Mouse (Mus musculus) adipocyte (in vitro differentiated cells): ENCODE measurements around the gene Zfp651.
A peak's percentile ranks its signal among the peaks of the same experiment; 100 is the strongest.

Experiments used
- DNase-seq: peaks from one replicate; pipeline ENCODE4 v3.0.0-alpha.2; 2016; ENCODE audit warnings: low spot score

The Zfp651 gene

DNA sequence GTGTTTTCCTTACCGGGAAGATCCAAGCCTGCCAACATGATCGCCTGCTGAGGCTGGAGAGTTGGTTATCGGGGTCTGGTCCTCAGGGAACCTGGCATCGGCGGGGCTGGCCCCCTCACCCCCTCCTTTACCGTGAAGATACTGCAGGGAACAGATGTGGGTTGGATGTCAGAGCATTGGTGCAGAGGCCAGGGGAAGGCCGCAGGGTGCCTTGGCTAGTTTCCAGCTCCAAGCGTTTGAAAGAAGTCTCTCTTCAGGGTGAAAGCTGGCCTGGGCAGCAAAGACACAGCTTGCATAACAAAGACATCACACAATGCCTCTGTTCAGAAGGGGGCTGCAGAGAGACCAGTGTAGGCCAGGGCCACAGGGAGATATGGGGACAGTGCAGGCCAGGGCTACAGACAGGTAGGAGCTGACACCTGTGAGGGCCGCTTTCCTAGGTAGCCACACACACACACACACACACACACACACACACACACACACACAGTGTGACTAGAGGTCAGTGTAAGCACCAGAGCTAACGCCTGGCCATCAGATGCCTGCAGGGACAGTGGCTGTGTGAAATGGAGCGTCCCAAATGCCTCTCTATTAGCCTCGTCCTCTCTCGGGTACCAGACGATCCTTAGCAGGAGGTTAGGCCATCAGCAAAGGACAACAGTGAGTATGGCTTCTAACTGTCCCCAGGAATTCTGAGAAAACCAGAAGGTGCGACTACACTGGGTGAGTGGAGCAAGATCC is 51.1 kb downstream of the Zfp651 start:
- DNase-seq: no peak

DNA sequence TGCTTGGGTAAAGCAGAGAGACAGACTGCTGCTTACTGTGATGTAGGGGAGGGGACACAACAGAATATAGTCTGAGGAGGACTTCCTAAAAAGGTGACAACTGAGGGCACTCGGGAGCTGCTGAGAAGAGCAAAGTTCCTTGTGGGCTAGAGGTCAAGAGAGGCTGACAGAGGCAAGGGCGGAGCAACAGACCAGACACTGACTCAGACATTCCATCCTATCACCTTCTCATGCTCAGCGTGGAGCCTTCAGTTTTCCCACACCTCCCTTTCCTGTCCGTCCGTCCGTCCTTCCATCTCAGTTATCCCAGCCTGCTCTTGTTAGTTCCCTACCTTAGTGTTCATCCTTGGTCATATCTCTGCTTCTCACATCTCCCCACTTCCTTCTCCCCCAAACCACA is 56.1 kb downstream of the Zfp651 start:
- DNase-seq: no peak

DNA sequence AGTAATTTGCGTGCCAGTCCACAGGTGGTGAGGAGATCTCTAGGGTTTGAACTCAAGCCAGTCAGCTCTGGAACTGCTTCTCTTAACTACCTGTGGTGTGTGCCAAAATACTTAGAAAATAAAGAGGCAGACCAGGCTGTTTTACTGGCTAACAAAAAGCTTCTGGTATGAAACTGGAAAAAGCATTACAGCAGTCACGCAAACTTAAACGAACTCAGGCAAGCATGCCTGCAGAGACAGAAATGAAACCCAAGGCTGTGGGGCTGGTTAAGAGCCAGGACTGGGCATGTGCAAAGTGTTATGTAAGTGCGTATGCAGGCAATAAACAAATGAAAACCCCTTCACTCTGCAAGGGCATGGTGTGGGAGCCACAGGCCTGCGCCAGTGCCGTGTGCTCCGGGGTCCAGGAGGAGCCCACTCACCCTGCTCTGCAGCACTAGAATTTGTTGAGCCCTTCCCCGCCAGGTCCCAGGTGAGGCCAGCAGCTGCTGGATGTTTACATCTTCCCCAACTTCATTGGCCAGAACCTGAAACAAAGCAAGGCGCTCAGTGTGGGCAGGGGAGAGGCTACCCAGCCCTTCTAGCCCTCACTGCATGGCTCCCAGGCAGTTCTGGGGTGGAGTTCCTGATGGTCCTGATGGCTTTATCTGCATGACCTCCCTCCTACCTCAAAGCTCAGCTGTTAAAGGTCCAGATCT is 60.1 kb downstream of the Zfp651 start:
- peak; percentile 85 for DNase-seq

DNA sequence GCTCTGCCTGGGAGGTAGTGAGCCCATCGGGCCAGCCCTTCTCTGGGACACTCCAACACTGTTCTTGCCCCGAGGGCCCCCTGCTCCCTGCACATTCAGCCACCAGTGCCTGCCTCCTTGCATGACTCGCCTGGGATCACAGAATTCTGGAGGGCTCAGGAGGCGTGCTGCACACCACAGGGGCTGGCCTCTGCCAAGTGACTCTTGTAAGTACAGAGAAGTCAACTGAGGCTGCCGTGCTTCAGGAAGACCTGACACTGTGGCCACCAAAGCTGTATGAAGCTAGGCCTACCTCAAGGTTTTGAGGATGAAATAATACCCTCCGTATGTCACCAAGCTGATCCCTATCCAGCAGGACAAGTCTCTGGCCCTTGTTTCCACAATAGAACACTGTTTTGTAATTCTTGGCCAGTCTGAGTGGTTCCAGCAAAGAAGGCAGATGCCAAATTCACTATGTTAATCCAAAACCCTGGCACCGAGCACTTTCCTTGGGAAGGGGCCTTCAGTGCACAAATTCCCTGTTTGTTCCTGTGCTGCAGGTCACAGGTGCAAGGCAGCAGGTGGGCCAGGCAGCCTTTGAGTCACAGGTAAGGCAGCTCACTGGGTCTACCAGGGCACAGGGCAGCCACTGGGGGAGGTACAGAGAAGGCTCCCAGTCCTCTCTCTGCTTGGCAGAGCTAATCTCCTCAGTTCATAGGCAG is 60.8 kb downstream of the Zfp651 start:
- peak; percentile 84 for DNase-seq

DNA sequence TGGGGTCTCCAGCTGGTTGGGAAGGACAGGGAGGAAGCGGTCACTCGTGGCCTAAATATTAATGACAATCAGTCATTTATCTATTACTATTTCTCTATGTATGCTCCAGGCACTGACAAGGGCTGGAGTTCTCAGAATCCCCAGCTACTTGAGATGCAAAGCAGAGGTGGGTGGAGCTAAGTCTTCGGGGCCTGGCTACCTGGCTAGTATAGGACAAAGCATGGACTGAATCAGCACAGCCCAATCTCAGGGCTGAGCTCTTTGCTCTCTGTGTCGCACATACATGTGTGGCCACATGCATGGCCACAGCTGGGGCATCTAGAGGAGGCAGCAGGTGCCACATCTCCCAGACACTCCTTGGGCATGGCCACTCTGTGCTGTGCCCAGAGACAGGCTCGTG is 61.6 kb downstream of the Zfp651 start:
- DNase-seq: no peak
